Mouse (Mus musculus) forebrain, embryonic 15.5 days (tissue): ENCODE measurements around the gene Itpr3. TPM values are rescaled to one million over a fixed set of nuclear protein-coding genes. Genes with fewer than 3 reads are reported as not detected.

ENCODE experiments used
- ATAC-seq: fragments of 200-750 bp; cut with Nextera tagmentation; replicated peaks from 2 replicates; pipeline ENCODE4 v1.8.0; 2017; ENCODE audit warnings: mild to moderate bottlenecking, moderate TSS enrichment, moderate library complexity
- H3K27ac ChIP-seq: fragments of 300-500 bp; sonication (generic); replicated peaks from 2 replicates; pipeline ENCODE4 v1.5.1; 2015; ENCODE audit warnings: mild to moderate bottlenecking, inconsistent platforms
- H3K27me3 ChIP-seq: fragments of 300-500 bp; sonication (generic); 2 replicates; pipeline ENCODE4 v1.6.1; 2015; ENCODE audit warnings: inconsistent platforms
- H3K36me3 ChIP-seq: fragments of 300-500 bp; sonication (generic); 2 replicates; pipeline ENCODE4 v1.6.1; 2015; ENCODE audit warnings: mild to moderate bottlenecking, inconsistent platforms
- H3K4me1 ChIP-seq: fragments of 300-500 bp; sonication (generic); 2 replicates; pipeline ENCODE4 v1.6.1; 2015; ENCODE audit warnings: inconsistent platforms
- H3K4me2 ChIP-seq: fragments of 300-500 bp; sonication (generic); replicated peaks from 2 replicates; pipeline ENCODE4 v1.6.1; 2015; ENCODE audit warnings: mild to moderate bottlenecking, inconsistent platforms
- H3K4me3 ChIP-seq: fragments of 300-500 bp; sonication (generic); 2 replicates; pipeline ENCODE4 v1.5.1; 2015; ENCODE audit warnings: mild to moderate bottlenecking, inconsistent platforms
- H3K9ac ChIP-seq: fragments of 300-500 bp; sonication (generic); replicated peaks from 2 replicates; pipeline ENCODE4 v1.6.1; 2015; ENCODE audit warnings: mild to moderate bottlenecking, inconsistent platforms
- H3K9me3 ChIP-seq: fragments of 300-500 bp; sonication (generic); 2 replicates; pipeline ENCODE4 v1.6.1; 2016; ENCODE audit warnings: inconsistent platforms
- WGBS: fragments of 180-500 bp; shearing (Covaris S2); methylation state at CpG from one replicate; pipeline ENCODE4 v1.1.7; 2015; ENCODE audit warnings: mixed read lengths; 5-methylcytosine and 5-hydroxymethylcytosine counted together
- polyA plus RNA-seq: library from polyadenylated mRNA; unstranded; fragments of >200 nt; fragmentation: Nextera tagmentation; extraction: Ambion mirVana; gene quantifications from 2 replicates; pipeline ENCODE4 v1.2.1, GENCODE M21; 2015

Itpr3 gene
- polyA plus RNA-seq, 1 experiment from 2014 or later: 0.43 TPM

DNA sequence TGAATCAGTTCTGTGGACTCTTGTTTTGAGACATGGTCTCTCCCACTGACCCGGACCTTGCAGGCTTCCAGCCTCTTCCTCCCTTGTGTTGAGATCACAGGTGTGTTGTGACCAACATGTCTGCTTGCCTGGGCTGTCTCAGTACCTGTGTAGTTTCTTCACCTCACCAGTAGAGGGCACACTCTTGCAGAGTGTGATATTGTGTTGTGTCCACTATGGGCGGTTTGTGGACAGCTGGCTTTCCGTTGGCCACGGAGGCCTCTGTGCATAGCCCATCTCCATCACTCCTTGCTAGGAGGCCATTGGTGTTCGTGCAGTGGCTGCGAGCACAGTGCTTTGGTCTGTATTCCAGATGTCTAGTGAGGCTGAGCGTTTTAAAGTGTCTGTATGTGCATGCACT is 20.0 kb downstream of the Itpr3 start:
- Histone ChIP-seq H3K27me3 (no peaks in the 10 kb centered on the region), H3K9ac (no peak overlapping the region), H3K36me3 (no peaks in the 10 kb centered on the region), H3K9me3 (no peaks in the 10 kb centered on the region), H3K4me3 (no peak overlapping the region), H3K4me2 (no peak overlapping the region), H3K27ac (no peak overlapping the region), H3K4me1 (no peaks in the 10 kb centered on the region)
- WGBS: 94% methylated on average over 7 of the region's 7 CpGs
- no peak for ATAC-seq

DNA sequence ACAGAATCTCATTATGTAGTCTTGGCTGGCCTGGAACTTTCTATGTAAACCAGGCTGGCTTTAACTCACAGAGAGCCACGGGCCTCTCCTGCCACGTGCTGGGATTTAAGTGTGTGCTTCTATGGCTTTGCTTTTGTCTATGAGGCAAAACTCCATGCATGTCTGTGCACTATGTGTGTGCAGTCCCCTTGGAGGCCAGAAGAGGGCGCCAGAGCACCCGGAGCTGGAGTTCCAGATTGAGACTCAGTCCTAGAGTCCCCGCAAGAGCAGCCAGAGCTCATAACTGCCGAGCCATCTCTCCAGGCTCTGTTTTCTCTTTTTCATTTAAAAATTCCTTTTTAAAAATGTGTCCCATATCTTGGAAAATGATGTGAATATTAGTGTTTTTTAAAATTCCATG is 20.8 kb downstream of the Itpr3 start:
- Histone ChIP-seq H3K36me3 (no peaks in the 10 kb centered on the region), H3K4me1 (no peaks in the 10 kb centered on the region), H3K4me2 (no peak overlapping the region), H3K9me3 (no peaks in the 10 kb centered on the region), H3K4me3 (no peak overlapping the region), H3K27me3 (no peaks in the 10 kb centered on the region), H3K27ac (no peak overlapping the region), H3K9ac (no peak overlapping the region)
- 82% methylated on average over 6 of the region's 6 CpGs for WGBS
- no peak for ATAC-seq

DNA sequence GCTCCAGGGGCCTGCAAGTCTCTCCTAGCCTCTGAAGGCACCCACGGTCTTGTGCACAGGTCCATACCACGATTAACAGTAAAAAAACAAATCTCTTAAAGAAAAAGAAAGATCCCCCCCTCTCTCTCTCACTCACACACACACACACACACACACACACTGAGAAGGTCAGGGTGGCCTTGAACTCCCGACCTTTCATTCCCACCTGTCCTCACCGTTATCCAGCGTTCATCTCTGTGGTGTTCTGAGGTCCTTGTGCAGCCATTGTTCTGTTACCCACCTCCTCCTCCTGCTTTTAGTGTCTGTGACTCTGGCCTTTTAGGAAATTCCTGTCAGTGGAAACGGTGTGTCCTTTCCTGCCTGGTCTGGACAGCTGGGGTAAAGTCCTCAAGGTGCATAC is 21.4 kb downstream of the Itpr3 start:
- Histone ChIP-seq H3K27ac (no peak overlapping the region), H3K4me2 (no peak overlapping the region), H3K9ac (no peak overlapping the region), H3K27me3 (no peaks in the 10 kb centered on the region), H3K4me1 (no peaks in the 10 kb centered on the region), H3K36me3 (no peaks in the 10 kb centered on the region), H3K4me3 (no peak overlapping the region), H3K9me3 (no peaks in the 10 kb centered on the region)
- WGBS: 88% methylated on average over 6 of the region's 6 CpGs
- no peak for ATAC-seq

DNA sequence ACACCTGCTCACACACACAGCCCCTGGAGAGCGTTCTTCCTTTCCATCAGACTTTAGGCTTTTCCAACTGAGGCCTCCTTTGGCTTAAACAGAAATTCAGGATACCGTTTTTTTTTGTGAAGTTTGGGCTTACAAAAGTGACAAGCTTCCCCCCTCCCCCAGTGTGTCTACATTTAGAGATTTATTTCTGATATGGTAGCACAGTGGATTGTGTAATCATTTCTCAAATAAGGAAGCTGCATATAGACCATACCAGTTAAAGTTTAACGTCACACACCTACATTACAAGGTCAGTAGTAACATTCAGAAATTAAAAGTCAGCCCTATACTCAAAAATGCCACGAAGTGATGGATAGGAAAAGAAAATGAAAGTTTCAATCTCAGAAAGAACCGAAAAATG is 24.8 kb downstream of the Itpr3 start:
- no peaks in the 10 kb centered on the region for H3K4me1 ChIP-seq
- no peak overlapping the region for H3K27ac ChIP-seq
- no peaks in the 10 kb centered on the region for H3K36me3 ChIP-seq
- no peak overlapping the region for H3K4me2 ChIP-seq
- H3K9me3 ChIP-seq: no peaks in the 10 kb centered on the region
- no peak overlapping the region for H3K9ac ChIP-seq
- no peaks in the 10 kb centered on the region for H3K27me3 ChIP-seq
- ATAC-seq: no peak
- no peak overlapping the region for H3K4me3 ChIP-seq
- WGBS: 86% methylated on average over 5 of the region's 5 CpGs

DNA sequence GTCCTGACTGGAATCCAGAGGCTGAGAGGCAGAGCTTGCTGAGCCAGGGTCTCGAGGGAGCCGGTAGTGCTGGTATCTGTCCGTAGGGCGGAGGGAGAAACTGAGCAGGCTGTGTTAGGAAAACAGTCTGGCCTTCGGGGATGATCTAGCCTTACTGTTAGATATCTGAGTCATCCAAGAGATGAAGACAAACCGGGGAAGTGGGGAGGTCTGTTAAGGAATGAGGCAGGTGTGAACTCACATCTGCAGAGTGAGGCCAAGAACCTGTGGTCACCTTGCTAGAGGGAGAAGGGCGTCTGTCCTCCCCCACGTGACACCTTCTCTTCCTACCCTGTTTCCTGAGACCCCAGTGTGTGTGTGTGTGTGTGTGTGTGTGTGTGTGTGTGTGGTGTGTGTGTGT is 25.7 kb downstream of the Itpr3 start:
- H3K36me3 ChIP-seq: no peaks in the 10 kb centered on the region
- no peak for ATAC-seq

DNA sequence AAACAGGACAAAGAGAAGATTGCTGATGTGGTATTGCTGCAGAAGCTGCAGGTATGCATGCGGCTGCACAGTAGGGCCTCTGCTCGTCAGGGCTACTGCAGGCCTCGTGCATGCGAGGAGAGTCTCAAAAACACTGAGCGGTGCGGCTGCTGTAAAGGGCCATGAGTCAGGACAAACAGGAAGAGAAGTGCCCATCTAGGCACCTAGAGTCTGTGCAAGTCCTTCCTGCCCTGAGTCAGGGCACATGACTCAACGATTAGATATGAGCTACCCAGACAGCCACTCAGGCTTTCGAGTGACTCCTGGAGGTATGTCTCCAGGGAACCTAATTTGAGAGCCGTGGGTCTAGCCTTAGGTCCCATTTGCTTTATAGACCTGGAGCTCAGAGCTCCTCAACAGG is 26.5 kb downstream of the Itpr3 start:
- WGBS: 79% methylated on average over 9 of the region's 9 CpGs
- ATAC-seq: no peak

More for the DNA sequence above, 25.7 kb downstream of the Itpr3 start:
- Histone ChIP-seq H3K4me3 (no peak overlapping the region), H3K27ac (no peak overlapping the region), H3K27me3 (no peaks in the 10 kb centered on the region), H3K4me1 (no peaks in the 10 kb centered on the region), H3K9me3 (no peaks in the 10 kb centered on the region), H3K4me2 (no peak overlapping the region), H3K9ac (no peak overlapping the region)
- WGBS: 77% methylated on average over 8 of the region's 8 CpGs

DNA sequence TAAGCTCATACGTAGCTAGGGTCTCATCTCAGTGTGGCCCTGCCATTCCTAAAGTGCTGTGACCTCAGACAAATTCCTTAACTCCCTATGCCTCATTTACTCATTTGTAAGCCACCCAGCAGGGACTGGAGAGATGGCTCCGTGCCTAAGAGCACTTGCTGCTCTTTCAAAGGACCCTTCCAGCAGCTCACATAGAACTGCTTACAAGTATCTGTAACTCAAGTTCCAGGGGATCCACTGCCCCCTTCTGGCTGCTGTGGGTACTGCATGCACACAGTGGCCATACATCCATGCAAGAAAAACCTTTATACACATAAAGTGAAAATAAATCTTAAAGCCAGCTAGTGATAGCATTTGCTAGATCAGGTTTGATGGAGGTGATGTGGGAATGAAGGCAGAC is 28.6 kb downstream of the Itpr3 start:
- Histone ChIP-seq H3K4me2 (no peak overlapping the region), H3K4me1 (no peaks in the 10 kb centered on the region), H3K9me3 (no peaks in the 10 kb centered on the region), H3K4me3 (no peak overlapping the region), H3K36me3 (no peaks in the 10 kb centered on the region), H3K27ac (no peak overlapping the region), H3K27me3 (no peaks in the 10 kb centered on the region), H3K9ac (no peak overlapping the region)
- WGBS: 42% methylated on average over 2 of the region's 2 CpGs
- no peak for ATAC-seq

More for the DNA sequence above, 26.5 kb downstream of the Itpr3 start:
- H3K4me1 ChIP-seq: no peaks in the 10 kb centered on the region
- no peak overlapping the region for H3K4me2 ChIP-seq
- no peak overlapping the region for H3K4me3 ChIP-seq
- H3K36me3 ChIP-seq: no peaks in the 10 kb centered on the region
- H3K9ac ChIP-seq: no peak overlapping the region
- H3K27ac ChIP-seq: no peak overlapping the region
- no peaks in the 10 kb centered on the region for H3K9me3 ChIP-seq
- no peaks in the 10 kb centered on the region for H3K27me3 ChIP-seq

DNA sequence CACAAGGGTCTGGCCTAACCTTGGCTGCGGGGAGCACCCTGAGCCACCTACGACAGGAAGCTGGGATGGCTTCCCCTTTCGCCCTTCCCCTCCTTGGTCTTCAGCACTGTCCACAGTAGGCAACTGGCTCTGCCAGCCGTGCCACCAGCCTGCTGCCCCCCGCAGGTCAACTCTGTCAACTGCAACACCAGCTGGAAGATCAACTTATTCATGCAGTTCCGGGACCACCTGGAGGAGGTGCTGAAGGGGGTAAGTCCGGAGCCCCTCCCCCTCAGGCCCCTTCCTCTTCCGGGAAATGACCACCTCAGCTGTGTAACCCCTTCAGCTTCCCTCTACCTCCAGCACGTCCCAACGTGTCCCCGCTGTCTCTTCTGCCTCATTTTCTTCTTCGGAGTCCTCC is 30.3 kb downstream of the Itpr3 start:
- ATAC-seq: no peak
- 34% methylated on average over 12 of the region's 12 CpGs for WGBS
- no peaks in the 10 kb centered on the region for H3K27me3 ChIP-seq
- no peaks in the 10 kb centered on the region for H3K36me3 ChIP-seq
- no peak overlapping the region for H3K27ac ChIP-seq
- H3K4me3 ChIP-seq: no peak overlapping the region
- no peaks in the 10 kb centered on the region for H3K9me3 ChIP-seq
- H3K4me1 ChIP-seq: no peaks in the 10 kb centered on the region
- H3K4me2 ChIP-seq: no peak overlapping the region
- H3K9ac ChIP-seq: no peak overlapping the region

DNA sequence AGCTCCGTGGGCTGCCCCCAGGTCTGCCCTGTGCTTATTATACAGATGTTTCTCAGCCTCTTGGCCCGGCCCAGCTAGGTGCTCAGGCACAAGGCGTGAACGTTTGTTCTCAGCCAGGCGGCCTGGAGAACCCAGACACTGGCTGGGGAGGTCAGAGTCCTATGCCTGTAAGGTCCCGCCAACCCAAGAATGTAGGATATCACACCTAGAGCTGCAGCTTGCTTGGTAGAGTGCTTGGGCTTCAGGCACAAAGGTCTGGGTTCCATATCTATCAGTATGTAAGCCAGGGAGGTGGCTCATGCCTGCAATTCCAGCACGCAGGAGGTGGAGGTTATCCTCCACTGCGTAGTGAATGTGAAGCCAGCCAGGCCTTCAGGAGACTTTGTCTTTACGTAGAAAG is 33.0 kb downstream of the Itpr3 start:
- 87% methylated on average over 9 of the region's 9 CpGs for WGBS
- no peak for ATAC-seq

DNA sequence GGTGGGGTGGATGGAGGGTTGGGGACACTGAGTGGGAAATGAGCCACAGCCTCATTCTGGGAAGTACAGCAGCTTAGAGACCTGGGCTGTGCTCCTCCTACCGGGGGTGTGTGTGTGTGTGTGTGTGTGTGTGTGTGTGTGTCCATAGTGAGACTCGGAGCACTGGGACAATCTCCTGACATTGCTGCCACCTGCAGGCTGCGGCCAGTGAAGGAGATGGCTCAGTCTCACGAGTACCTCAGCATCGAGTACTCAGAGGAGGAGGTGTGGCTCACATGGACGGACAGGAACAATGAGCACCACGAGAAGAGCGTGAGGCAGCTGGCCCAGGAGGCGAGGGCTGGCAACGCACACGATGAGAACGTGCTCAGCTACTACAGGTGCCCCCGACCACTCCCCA is 38.6 kb downstream of the Itpr3 start:
- no peaks in the 10 kb centered on the region for H3K27me3 ChIP-seq
- H3K27ac ChIP-seq: no peak overlapping the region
- H3K4me1 ChIP-seq: no peaks in the 10 kb centered on the region
- 19% methylated on average over 13 of the region's 13 CpGs for WGBS
- H3K9ac ChIP-seq: no peak overlapping the region
- no peak for ATAC-seq
- no peaks in the 10 kb centered on the region for H3K9me3 ChIP-seq
- H3K4me2 ChIP-seq: no peak overlapping the region
- H3K4me3 ChIP-seq: no peak overlapping the region
- H3K36me3 ChIP-seq: no peaks in the 10 kb centered on the region

More for the DNA sequence above, 33.0 kb downstream of the Itpr3 start:
- no peaks in the 10 kb centered on the region for H3K4me1 ChIP-seq
- no peak overlapping the region for H3K27ac ChIP-seq
- H3K4me2 ChIP-seq: no peak overlapping the region
- no peaks in the 10 kb centered on the region for H3K36me3 ChIP-seq
- H3K27me3 ChIP-seq: no peaks in the 10 kb centered on the region
- H3K9ac ChIP-seq: no peak overlapping the region
- H3K4me3 ChIP-seq: no peak overlapping the region
- no peaks in the 10 kb centered on the region for H3K9me3 ChIP-seq

DNA sequence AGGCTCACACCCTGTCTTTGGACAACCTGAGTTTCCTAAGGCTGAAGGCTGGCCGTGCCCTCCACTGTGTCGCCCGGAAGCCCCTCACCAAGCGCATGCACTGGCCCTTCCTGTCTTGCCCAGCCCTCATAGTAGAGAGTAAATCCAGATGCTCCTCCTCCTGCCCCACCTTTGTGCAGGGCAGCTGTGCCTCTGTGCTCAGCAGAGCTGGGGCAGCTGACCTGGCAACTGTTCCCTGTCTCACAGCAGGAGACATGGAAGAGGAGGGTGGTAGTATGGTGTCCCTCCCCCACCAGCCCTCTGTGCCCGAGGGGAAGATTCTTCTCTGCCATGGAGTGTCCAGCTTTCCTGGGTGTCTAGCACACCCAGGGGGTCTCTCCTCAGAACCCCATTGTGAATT is 44.6 kb downstream of the Itpr3 start:
- no peak for ATAC-seq
- Histone ChIP-seq H3K36me3 (no peaks in the 10 kb centered on the region), H3K27me3 (no peaks in the 10 kb centered on the region), H3K4me2 (no peak overlapping the region), H3K9ac (no peak overlapping the region), H3K4me1 (0 out of 2 replicates have a peak, but pooled peaks cover 3% of the 10 kb centered on the region), H3K4me3 (no peak overlapping the region), H3K9me3 (no peaks in the 10 kb centered on the region), H3K27ac (no peak overlapping the region)
- WGBS: 84% methylated on average over 5 of the region's 5 CpGs

DNA sequence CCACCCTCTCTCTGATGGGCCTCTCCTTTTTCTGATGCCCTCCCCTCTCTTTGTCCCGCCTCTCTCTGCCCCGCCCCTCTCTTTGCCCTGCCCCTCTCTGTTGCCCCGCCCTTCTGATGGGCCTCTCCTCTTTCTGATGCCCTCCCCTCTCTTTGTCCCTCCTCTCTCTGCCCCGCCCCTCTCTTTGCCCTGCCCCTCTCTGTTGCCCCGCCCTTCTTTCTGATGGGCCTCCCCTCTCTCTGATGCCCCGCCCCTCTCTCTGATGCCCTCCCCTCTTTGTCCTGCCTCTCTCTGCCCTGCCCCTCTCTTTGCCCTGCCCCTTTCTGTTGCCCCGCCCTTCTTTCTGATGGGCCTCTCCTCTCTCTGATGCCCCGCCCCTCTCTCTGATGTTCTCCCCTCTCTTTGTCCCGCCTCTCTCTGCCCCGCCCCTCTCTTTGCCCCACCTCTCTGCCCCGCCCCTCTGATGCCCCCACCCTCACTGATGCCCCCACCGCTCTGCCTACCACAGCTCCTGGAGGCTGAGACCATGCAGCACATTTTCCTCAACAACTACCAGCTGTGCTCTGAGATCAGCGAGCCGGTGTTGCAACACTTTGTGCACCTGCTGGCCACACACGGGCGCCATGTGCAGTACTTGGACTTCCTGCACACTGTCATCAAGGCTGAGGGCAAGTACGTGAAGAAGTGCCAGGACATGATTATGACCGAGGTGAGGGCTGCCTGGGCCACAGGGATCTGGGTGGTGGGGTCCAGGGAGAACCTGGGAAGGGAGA is 48.8 kb downstream of the Itpr3 start:
- H3K9me3 ChIP-seq: no peaks in the 10 kb centered on the region
- no peak overlapping the region for H3K27ac ChIP-seq
- H3K27me3 ChIP-seq: no peaks in the 10 kb centered on the region
- H3K4me2 ChIP-seq: no peak overlapping the region
- ATAC-seq: no peak
- no peak overlapping the region for H3K9ac ChIP-seq
- no peaks in the 10 kb centered on the region for H3K36me3 ChIP-seq
- H3K4me1 ChIP-seq: 0 out of 2 replicates have a peak, but pooled peaks cover 3% of the 10 kb centered on the region
- WGBS: 86% methylated on average over 15 of the region's 18 CpGs
- no peak overlapping the region for H3K4me3 ChIP-seq

DNA sequence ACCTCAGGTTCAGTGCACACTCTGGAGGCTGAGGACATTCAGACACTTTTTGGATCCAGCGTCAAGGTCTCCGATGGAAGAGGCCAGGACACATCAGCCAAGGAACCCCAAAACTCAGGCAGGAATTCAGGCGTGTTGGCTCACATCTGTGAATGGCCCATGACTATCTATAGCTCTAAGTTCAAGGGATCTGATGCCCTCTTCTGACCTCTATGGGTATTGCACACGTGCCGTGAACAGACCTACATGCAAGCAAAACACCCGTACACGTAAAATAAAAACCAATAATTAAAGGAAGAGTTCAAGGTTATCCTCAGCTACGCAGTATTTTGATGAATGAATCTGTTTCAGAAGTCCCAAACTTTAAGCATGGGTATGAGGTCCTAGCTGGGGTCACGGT is 49.6 kb downstream of the Itpr3 start:
- Histone ChIP-seq H3K4me1 (0 out of 2 replicates have a peak, but pooled peaks cover 3% of the 10 kb centered on the region), H3K36me3 (no peaks in the 10 kb centered on the region), H3K9ac (no peak overlapping the region), H3K4me2 (no peak overlapping the region), H3K27ac (no peak overlapping the region), H3K9me3 (no peaks in the 10 kb centered on the region), H3K27me3 (no peaks in the 10 kb centered on the region), H3K4me3 (no peak overlapping the region)
- 85% methylated on average over 9 of the region's 9 CpGs for WGBS
- no peak for ATAC-seq
